Mouse (Mus musculus): Measurements from ENCODE around the gene Stpg2. TPM values are rescaled to one million over a fixed set of nuclear protein-coding genes. Genes with fewer than 3 reads are reported as not detected.
"Not testable (repeated sequence)": the region's sequence is repeated elsewhere in the genome, so short reads cannot be mapped to it uniquely, and the experiment has no call there.

Gene Stpg2
- polyA plus RNA-seq, 1 experiment: 0.18 TPM

DNA sequence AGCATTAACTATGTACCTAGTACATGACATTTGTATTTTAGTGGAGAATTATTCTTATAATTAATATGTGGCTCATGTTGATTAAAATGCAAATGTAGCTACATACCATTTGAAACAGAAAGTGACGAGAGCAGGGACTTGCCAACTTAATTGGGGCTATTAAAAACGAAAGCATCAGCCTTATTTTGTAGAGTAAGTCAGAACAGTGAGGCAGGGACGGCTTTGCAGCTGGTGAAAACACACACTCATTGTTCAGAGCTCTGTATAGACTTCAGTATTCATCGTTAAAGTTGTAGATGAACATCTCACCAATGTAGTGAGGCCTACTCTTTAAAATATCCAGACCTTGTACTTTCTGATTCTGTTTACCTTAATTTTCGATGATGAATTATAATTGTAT, 213.6 kb downstream of the Stpg2 start:
- no peak for DNase-seq (ENCODE audit: low spot score)

DNA sequence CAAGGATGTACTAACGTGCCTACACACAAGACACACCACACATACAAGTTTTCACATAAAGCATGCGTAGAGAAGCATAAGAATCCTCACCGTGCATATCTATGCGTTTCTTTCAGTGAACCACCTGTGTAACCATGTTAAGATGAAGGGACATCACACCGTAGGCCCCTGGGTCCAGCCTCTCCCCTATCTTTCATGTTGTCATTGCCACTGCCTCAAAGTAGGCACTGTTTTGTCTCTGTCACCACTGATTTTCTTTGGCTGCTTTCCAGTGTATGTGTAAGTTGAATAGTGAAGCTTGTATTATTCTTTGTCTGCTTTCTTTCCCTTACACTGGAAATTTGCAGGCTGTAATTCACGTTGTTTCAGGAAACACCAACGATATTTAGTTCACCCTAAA, 236.7 kb downstream of the Stpg2 start:
- DNase-seq (ENCODE audit: low spot score): no peak

DNA sequence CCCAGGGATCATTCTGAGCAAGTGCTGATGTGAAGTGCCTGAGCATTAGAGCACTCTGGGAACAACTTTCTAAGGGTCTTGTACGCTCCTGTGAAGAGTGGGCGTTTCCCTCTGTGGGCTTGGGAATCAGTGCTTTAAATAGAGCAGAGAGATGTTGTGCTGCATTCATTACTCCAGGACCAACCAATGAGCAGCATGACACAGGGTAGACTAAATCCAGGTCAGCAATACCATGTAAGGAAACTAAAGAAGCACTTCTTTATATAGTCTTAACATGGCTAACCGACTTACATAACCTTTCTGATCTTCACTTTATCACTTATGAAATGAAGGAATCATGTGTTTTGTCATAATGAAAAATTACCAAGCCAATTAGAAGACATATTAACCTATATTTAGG, 290.4 kb downstream of the Stpg2 start:
- DNase-seq (ENCODE audit: low spot score): no peak

DNA sequence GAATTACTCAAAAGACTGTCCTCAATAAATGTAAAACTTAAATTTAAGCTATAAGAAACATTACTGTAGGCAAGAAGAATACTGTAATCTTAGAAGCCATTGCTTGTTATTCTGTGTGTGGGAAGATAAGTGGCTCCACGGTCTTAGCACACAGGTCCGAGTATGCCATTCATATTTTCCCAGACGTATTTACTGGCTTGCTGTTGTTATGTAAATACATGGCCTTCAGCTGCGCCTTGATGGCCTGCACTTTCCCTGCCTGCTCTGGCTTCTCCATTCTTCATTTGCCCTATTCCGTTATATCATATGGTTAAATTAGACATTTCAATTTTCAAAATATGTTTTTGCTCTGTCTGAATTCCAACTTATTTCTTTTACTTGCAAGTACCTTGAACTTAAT, 296.7 kb downstream of the Stpg2 start:
- no peak for DNase-seq (ENCODE audit: low spot score)

DNA sequence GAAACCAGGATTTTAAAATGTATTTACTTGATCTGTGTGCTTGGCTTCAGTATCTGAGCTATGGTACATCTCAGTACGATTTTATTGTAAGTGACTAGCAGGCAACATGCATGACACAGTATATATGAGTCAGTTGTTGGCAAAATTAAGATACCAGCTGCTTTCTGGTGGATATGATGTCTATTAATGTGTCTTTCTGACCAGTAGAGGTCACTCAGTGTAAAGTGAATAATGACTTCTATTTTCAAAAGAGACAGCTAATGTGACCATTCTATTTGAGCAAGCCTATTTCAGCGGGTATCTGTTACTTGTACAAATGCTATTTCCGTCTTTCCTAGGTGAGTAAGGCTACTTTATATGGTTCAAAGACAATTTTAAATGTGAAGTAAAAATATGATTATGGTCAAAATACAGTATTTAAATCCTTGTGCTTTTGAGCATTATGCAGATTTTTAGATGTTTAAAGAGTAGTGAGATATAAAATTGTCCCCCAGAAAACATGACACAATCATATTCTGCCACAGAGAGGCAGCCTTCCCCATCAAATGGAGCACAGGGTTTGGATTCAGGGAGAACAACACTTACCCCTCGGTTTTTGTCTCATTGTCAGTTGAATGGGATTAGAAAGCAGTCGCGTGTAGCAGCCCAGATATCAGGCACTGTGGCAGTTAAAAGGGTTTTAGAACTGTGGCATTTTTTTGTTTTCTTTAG, 303.9 kb downstream of the Stpg2 start:
- DNase-seq (ENCODE audit: low spot score): no peak

DNA sequence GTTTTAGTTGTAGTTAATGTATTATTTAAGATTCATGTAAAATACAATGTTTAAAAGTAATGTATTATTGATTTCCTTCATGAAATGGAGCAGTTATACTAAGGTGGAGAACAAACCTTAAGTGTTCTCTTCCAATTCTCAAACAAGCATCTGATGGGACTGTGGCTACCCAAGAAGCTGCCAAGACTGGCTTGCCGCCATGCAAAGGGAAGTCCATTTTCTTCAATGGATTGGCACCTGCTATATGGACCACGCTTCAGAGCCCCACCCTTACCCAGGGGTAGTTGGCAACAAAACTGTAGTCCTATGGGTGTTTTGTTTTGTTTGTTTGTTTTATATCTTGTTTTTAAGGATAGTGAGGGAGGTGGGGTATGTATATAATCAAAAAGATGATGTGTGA, 373.0 kb downstream of the Stpg2 start:
- no peak for DNase-seq (ENCODE audit: low spot score)

DNA sequence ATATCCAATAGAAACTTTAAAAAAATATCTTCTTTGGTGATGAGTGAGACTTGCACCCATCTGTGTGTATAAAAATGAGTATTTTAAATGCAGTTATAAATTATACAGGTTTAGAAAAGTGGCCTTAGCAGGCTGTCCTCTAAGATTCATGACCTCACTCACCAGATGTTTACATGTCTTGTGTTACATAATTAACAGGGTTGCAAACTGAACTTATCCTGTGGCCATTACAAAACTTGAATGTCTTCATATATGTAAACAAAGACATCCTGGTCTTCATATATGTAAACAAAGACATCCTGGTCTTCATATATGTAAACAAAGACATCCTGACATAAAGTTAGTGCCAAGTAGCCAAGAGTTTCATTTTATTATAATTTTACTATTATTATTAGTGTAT, 375.8 kb downstream of the Stpg2 start:
- no peak for DNase-seq (ENCODE audit: low spot score)

DNA sequence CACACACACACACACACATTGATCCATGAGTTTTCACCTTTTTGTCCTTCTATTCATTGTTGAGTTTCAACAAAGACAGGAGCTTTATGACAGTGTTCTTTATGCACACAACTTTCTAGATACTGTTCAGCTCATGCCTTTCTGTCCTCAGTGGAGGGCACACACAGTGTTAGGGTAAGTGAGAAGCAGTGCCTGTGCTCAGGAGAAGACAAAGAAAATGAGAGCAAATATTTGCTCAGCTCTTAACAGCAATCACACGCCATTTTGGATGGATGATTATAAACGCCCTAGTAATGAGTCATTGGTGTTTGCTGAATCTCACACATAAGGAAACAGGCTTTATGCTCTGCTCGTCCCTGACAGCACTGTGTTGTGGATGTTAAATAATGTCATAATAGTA, 394.0 kb downstream of the Stpg2 start:
- no peak for DNase-seq (ENCODE audit: low spot score)

DNA sequence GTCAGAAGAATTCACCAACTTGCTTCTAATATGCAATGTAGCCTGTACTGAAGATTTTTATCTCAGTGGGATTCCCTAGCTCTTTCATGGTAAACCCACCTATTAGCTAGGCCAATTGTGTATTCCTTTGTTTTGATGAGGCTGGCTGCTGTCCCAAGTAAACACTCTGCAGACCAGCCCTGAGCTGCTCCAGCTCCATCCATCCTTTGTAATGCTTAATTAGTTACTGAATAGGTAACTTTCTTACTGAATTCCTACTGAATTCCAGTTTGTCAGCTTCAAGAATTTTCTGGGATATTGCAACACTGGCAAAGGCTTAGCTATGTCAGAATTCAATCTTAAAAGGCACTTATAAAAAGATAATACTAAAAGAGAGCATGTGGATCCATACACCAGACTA, 402.8 kb downstream of the Stpg2 start:
- DNase-seq (ENCODE audit: low spot score): not testable (repeated sequence)

DNA sequence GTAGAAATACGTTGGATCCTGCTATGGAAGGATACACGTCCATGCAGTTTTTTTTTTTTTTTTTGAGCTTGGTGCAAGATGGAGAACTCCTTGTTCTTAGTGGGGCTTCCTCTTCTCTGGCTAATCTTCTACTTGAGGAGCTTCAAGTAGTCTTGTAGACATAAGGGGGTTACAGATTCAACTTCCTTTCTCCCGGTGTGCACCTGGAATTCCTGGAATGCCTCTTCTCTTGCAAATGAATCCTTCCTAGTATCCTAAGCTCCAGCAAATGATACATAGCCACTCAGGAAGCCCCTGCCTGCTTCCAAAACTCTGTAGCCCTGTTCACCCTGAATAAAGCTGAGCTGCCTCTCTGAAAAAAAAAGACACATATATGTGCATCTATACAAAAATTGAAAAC, 409.1 kb downstream of the Stpg2 start:
- DNase-seq (ENCODE audit: low spot score): no peak

DNA sequence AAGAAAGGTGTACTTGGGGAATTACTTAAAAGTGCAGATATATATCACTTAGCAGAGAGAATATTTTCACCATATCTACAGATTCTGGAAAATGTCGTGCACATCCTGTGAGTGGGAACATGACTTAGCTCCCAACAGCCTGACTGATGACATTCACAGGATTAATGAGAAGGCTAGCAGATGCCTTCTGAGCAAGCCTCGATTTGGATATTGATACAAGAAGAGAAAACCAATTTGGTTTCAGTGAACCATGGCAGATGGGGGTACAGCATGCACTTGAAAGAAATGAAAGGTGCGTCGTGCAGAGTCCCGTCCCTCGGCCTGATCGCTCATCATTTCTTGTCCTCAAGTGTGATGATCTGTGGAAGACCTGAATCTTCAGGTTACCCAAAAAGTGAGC, 410.3 kb downstream of the Stpg2 start:
- no peak for DNase-seq (ENCODE audit: low spot score)

DNA sequence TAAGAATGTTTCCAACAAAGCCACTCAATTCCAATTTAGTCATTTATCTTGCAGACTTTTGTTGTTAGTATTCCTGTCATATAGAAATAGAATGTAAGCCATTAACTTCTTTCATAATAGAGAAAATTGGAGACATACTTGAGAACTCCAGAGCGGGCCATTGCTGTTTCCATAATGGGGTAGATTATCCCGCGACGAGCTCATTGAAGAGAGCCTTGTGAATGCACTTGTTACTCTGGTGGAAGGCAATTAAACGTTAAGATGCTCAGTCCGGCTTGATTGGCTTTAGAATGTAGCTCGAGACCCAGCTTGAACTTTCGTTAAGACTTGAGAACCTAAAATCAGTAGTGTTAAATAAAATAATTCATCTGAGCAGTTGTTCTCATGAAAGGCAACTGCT, 432.4 kb downstream of the Stpg2 start:
- DNase-seq (ENCODE audit: low spot score): no peak

DNA sequence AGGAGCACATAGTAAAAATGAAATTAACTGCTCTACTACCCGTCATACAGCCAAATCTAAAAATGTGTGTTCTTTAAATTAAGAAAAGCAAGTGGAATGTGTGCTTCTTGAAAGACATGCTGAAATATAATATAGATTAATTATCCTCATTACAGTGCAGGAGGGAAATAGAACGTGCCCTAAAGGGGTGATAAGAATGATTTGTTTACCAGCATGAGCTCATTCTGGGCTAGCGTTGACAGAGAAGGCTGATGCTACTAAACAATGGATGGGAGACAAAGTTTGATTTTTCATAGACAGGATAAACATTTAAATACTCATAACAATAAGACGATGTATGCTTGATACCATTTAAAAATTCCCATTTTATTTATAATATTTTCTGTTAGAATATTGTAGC, 446.0 kb downstream of the Stpg2 start:
- DNase-seq (ENCODE audit: low spot score): no peak

DNA sequence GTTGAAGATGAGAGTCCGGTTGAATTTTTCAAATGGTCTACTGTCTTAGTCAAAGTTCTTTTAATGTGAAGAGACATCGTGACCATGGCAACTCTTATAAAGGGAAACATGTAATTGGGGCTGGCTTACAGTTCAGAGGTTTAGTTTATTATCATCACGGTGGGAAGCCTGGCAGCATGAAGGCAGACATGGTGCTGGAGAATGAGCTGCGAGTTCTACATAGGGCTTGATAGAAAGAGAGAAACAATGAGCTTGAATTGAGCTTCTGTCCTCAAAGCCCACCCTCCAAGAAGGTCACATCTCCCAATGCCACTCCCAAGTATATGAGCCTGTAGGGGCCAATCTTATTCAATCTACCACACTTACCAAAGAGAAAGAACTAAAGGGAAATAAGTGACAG, 453.9 kb downstream of the Stpg2 start:
- DNase-seq (ENCODE audit: low spot score): no peak

DNA sequence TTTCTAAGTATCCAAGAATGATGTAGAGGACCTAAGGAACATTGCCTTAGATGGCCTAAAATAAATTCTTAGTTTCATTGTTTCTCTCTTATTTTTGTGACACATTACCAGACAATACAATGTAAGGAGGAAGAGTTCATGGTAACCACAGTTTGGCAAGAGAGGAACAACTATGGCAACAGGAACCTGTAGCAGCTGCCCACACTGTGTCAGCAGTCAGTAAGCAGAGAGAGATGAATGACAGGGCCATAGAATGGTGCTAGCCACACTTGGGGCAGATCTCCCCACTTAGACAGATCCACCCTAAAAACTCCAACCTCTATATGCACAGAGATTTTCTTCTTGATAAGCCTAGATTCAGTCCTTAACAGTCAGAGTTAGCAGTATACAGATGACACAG, 456.7 kb downstream of the Stpg2 start:
- no peak for DNase-seq (ENCODE audit: low spot score)

DNA sequence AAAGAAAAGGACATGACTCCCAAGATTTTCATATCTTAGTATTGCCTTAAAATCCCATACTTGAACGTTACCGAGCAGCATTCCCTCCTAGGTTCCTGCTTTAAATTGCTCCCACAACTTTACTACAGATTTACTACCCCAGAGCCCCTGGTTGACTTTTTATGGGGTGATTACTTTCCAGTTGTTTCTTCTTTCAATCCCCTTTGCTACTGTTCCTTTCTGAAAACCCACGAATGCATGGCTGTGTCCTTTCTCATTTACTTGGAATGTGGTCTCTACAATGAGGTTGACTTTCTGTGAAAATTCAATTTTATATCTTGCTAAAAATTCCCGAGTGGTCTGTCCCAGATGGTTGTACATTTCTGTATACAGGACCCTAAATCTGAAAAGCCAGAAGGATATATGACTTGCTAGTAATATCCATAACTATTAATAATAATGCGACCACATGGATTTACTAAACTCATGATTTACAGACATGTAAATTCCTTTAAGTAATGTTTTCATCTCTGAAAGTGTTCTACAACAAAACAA, 458.3 kb downstream of the Stpg2 start:
- DNase-seq (ENCODE audit: low spot score): no peak

DNA sequence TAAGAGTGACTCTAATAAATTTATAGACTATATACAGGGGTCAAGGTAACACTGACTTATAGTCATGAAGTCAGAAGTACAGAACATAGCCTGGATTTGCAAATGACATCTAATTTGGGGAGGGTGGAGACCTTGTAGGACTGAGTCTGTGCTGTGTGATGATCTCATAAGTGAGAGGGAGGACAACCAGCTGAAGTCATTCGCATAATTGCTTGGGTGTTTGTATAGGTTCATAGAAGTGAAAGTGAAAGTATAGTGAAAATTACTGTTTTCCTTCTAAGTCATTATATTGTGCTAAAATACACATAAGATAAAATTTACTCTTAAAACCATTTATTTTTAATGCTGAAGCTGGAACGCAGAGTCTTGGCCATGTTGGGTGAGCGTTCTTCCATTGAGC, 459.6 kb downstream of the Stpg2 start:
- DNase-seq (ENCODE audit: low spot score): no peak

DNA sequence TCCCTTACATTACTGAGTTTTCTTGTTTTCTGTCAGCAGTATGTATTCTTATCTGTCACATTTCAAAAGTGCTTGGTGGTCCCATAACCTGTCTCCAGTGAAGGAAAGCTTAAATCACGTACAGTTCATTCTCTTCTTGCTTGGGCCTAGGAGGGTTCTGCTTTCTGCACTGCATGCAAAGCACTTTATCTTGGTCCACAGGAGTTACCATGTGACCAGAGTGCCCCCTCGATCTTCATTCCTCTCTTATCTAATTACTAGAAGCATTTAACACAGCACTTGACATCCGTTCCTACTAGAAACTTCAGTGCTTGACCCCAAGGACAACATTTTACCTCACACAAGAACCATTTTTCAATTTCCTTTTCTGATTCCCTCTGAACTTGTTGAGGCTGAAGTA, 470.7 kb downstream of the Stpg2 start:
- DNase-seq (ENCODE audit: low spot score): no peak

DNA sequence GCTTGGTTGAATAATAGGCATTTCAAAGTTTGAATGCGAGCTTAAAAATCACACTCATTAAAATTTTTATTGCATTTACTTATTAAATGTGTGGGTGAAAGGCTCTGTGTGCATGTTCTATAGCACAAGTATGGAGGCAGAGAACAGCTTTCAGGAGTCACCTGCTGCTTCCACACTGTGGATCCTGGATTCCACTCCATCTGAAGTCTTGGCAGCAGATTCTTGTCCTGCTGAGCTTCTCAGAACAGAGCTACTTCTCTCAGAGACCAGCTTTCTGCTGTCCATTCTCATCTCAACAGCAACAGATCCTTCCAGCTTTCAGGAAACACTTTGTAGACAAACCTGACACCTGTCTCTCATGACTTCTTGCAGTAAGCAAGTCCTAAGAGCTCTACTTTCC, 471.2 kb downstream of the Stpg2 start:
- DNase-seq (ENCODE audit: low spot score): no peak

DNA sequence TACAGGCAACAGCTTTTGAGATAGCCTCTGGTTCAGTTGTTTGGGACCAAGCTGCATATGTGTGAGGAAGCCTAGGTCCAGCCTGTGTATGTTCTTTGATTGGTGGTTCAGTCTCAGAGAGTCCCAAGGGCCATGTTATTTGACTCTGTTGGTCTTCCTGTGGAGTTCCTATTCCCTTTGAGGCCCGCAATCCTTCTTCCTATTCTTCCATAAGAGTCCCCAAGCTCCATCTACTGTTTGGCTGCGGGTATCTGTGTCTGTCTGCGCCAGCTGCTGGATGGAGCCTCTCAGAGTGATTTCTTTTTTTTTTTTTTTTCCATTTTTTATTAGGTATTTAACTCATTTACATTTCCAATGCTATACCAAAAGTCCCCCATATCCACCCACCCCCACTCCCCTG, 498.7 kb downstream of the Stpg2 start:
- not testable (repeated sequence) for DNase-seq (ENCODE audit: low spot score)

DNA sequence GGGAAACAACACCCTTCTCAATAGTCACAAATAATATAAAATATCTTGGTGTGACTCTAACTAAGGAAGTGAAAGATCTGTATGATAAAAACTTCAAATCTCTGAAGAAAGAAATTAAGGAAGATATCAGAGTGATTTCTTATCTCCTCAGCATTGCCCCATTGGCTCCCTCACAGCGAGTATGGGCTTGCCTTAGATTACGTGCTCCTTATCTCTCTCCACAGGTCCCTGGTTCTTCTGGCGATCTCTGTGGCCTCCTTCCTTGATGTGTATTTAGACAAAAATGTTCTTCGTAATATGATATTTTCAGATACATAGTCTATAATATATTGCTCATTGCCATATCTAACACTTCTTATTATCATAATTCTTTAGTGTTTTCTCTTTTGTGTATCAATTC, 501.9 kb downstream of the Stpg2 start:
- DNase-seq (ENCODE audit: low spot score): not testable (repeated sequence)

DNA sequence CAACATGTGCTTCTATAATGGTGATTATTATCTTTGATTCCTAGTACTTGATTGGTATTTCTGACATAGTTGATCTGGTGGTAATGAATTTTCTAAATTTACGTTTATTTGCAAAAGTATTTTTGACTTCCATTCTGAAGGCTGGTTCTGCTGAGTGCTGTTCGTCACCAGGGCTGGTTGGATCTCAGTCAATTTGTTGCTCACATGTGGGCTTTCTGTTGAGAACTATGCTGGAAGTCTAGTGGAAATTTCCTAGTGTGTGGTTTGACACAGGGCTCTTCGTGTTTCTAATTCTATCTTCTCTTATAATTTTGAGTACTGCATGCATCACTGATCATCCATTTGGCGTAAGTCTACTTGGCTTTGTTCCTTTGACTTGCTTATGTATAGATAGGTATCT, 504.3 kb downstream of the Stpg2 start:
- DNase-seq (ENCODE audit: low spot score): no peak

DNA sequence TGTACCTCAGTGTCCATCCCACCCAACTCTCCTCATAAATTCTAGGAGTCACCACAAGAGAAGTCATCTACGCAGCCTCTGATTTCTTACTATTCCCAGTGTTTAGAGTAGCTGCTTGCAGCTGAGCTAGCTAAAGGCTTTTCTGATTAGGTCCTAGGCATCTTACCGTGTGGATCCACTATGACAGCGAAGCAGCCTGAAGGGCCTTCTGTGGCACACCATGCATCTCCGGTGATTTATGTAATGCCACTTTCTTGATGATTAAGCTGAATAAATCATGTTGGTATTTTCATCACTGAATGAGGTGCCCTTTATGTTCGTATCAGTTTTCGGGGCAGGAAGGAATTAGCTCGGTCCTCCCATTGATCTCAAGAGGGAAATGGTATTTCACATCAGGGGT, 523.3 kb downstream of the Stpg2 start:
- no peak for DNase-seq (ENCODE audit: low spot score)

DNA sequence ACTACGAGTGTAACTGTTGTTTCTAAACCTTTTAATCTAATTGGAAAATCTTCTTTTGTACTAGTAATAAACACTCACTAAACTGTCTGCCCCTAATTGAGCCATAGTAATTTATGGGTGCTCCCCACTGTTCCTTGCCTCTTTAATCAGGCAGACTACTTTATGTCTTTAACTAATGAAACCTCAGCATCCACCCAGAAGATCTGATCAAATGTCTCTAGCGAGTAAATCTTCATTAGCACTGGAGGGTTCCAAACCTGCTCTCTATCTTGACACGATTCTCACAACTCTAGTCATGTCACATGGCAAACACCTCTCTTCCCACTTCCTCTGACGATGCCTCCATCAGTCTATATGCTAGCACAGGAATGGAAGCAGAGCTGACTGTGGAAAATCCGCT, 523.8 kb downstream of the Stpg2 start:
- no peak for DNase-seq (ENCODE audit: low spot score)
